Mouse (Mus musculus): ENCODE measurements around the gene Atxn1.

DNA sequence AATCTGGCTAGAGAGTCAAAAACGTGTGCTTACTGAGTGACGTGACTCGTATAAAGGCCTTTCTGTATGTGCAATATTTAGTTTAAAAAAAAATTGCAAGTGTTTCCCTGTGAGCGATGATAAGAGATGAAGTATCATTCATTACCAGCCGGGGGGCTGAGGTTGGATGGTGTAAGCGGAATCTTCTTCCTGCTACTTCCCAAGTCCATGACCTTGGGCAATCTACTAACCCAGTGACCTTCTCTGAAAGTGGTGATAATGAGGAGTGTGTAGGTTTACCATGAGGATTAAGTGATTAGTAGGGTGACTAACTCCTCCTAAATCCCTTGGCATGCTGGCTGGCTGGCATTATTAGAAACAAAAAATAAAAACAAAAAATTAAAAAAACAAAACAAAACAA, 30.0 kb downstream of the Atxn1 start:
- TF ChIP-seq POLR2A (IDR thresholded peaks at IDR 0.05; ENCODE audit: insufficient read depth, low read depth, low read length) (no peak), CTCF (IDR thresholded peaks at IDR 0.05; ENCODE audit: insufficient read depth, low read depth, low read length) (no peak)

Measured in olfactory bulb, adult 2 months (tissue).